Mouse (Mus musculus): ENCODE results near the gene Mex3a.

DNA sequence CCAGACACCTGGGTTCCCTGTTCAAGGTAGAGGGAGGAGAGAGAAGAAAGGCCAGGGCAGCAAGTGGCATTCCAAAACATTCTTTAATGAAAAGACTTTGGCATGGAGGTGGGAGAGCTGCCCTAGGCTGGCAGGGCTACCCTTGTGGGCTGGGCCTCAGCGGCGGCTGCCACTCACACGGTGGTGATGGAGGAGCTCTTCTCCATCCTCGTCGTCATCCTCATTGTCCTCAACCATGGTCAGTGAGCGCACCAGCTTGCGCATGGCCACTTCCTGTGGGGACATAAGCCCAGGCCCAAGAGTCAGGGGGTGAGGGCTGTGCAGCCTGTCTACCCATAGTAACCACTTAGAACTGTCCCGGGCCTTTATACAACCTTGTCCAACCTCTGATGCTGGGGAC lies 49.1 kb upstream of the Mex3a start:
- TF ChIP-seq POLR2A (IDR thresholded peaks at IDR 0.05; ENCODE audit: low read depth, low read length) (no peak), CTCF (IDR thresholded peaks at IDR 0.05; ENCODE audit: extremely low read depth, insufficient read depth, insufficient read length, insufficient replicate concordance) (no peak)
